Mouse (Mus musculus): ENCODE results near the gene Fmod.

GRCm38 (mm10) chr1:134078802-134079476 is 41.9 kb downstream of the Fmod start, which contains the start of gene Btg2:
- 0 out of 2 replicates have a peak, but pooled peaks have one; percentile 4 for TF ChIP-seq CTCF (IDR thresholded peaks at IDR 0.05; ENCODE audit: control insufficient read depth, insufficient read depth, insufficient replicate concordance, low read depth, low read length)
- peak; percentile 93 for TF ChIP-seq POLR2A (IDR thresholded peaks at IDR 0.05; ENCODE audit: control insufficient read depth, low read depth, low read length)
